Mouse (Mus musculus): Measurements from ENCODE around the gene Pbx2. TPM values are rescaled to one million over a fixed set of nuclear protein-coding genes. Genes with fewer than 3 reads are reported as not detected.
A peak's percentile ranks its signal among the peaks of the same experiment; 100 is the strongest.

Pbx2 gene
- polyA plus RNA-seq, 1 experiment from 2014 or later = 10.2 TPM

- Histone ChIP-seq H3K9ac (peak overlapping the region; percentile 92), H3K27me3 (replicated peaks) (no peaks in the 10 kb centered on the region), H3K4me3 (peak overlapping the region; percentile 80), H3K4me1 (peaks cover 56% of the 10 kb centered on the region), H3K36me3 (replicated peaks) (peaks cover 5% of the 10 kb centered on the region; the same call in 1 of the 2 replicates), H3K9me3 (no peaks in the 10 kb centered on the region), H3K27ac (peak overlapping the region; percentile 98), H3K4me2 (peak overlapping the region; percentile 90)
- under 1% methylated on average over 31 of the region's 32 CpGs for WGBS
- peak; percentile 18 for ATAC-seq (replicated peaks)
These were observed 1.8 kb downstream of the Pbx2 start for GRCm38 (mm10) chr17:34592581-34593549.

GRCm38 (mm10) chr17:34593752-34594525, 2.9 kb downstream of the Pbx2 start:
- Histone ChIP-seq H3K27me3 (replicated peaks) (no peaks in the 10 kb centered on the region), H3K4me3 (peak overlapping the region; percentile 80), H3K4me2 (peak overlapping the region; percentile 90), H3K4me1 (peaks cover 47% of the 10 kb centered on the region), H3K36me3 (replicated peaks) (peaks cover 5% of the 10 kb centered on the region; the same call in 1 of the 2 replicates), H3K27ac (peak overlapping the region; percentile 98), H3K9ac (peak overlapping the region; percentile 92), H3K9me3 (no peaks in the 10 kb centered on the region)
- no peak for ATAC-seq (replicated peaks)
- WGBS = 43% methylated on average over 33 of the region's 34 CpGs

GRCm38 (mm10) chr17:34596098-34596497, 5.0 kb downstream of the Pbx2 start:
- WGBS = 80% methylated on average over 8 of the region's 8 CpGs
- Histone ChIP-seq H3K27ac (no peak overlapping the region), H3K4me2 (no peak overlapping the region), H3K4me1 (peaks cover 31% of the 10 kb centered on the region), H3K4me3 (no peak overlapping the region), H3K9me3 (no peaks in the 10 kb centered on the region), H3K27me3 (replicated peaks) (no peaks in the 10 kb centered on the region), H3K36me3 (replicated peaks) (peaks cover 12% of the 10 kb centered on the region; the same call in 1 of the 2 replicates), H3K9ac (no peak overlapping the region)
- ATAC-seq (replicated peaks) = no peak

DNA sequence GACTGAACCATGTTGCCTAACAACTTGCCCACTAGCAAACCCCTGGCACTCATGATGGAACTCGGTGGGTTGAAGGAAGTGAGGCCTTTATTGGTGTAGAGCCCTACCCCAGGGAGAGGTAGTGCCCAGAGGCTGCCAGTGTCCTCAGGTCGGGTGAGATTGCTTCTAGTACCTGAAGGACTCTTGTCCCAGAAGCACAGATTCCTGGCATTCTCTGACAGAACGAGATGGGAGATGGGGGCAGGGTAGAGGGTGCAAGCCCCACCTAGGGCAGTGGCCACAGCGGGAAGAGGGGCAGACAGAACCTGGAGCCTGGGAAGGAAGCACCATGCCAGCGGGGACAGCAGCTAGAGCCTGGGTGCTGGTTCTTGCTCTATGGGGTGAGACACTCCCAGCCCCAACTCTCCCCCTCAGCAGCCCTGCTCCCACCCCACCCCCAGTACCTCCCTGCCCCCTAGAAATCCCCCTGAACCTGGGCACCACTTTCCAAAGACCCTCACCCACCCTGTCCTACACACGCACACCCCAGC, 6.6 kb downstream of the Pbx2 start, which contains the start of gene Ager:
TSS of gene Ager (plus strand) at position 297 of the 530 bp plus-strand sequence.
- Histone ChIP-seq H3K9me3 (no peaks in the 10 kb centered on the region), H3K36me3 (replicated peaks) (peaks cover 15% of the 10 kb centered on the region; the same call in 1 of the 2 replicates), H3K4me3 (no peak within 1 kb of the TSS), H3K4me2 (no peak within 1 kb of the TSS), H3K27me3 (replicated peaks) (no peaks in the 10 kb centered on the region), H3K9ac (no peak within 1 kb of the TSS), H3K4me1 (peaks cover 34% of the 10 kb centered on the region), H3K27ac (no peak within 1 kb of the TSS)
- WGBS = 24% methylated on average over 6 of the region's 6 CpGs
- ATAC-seq (replicated peaks) = no peak

DNA sequence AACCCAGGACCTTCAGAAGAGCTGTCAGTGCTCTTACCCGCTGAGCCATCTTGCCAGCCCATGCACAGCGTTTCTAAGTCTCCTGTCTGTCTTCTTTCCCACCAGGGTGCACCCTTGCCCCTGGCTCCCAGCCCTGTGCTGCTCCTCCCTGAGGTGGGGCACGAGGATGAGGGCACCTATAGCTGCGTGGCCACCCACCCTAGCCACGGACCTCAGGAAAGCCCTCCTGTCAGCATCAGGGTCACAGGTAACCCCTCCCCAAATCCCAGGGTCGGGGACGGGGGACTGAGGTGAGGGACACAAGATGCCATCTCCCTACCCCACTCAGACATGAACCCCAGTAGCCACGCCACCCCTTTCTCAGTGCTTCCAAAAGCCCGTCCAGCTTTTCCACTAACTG, 8.8 kb downstream of the Pbx2 start:
- Histone ChIP-seq H3K36me3 (replicated peaks) (peaks cover 15% of the 10 kb centered on the region; the same call in 1 of the 2 replicates), H3K4me2 (no peak overlapping the region), H3K4me3 (no peak overlapping the region), H3K9me3 (no peaks in the 10 kb centered on the region), H3K27me3 (replicated peaks) (no peaks in the 10 kb centered on the region), H3K4me1 (peaks cover 26% of the 10 kb centered on the region), H3K27ac (no peak overlapping the region), H3K9ac (no peak overlapping the region)
- no peak for ATAC-seq (replicated peaks)
- 77% methylated on average over 9 of the region's 9 CpGs for WGBS

DNA sequence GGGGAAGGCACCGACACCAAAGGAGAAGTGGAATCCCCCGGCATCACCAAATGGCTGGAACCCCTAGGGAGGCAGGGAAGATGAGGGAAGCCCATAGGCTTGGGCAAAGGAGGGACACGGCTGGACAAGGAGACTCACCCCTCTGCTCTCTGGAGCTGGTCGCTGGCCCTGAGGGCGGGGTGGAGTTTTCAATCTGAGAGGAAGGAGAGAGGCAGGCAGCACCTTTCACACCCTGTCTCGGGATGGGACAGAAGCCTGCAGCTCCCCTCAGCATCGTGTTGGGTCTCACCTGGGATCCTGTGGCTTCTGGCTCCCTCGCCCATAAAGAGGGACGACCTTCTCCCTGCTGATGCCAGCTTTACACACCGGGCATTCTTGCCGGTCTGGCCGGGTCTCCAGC, 10.7 kb downstream of the Pbx2 start:
- 90% methylated on average over 12 of the region's 12 CpGs for WGBS
- H3K4me3 ChIP-seq = peak overlapping the region; percentile 86; the same call in 1 of the 2 replicates

DNA sequence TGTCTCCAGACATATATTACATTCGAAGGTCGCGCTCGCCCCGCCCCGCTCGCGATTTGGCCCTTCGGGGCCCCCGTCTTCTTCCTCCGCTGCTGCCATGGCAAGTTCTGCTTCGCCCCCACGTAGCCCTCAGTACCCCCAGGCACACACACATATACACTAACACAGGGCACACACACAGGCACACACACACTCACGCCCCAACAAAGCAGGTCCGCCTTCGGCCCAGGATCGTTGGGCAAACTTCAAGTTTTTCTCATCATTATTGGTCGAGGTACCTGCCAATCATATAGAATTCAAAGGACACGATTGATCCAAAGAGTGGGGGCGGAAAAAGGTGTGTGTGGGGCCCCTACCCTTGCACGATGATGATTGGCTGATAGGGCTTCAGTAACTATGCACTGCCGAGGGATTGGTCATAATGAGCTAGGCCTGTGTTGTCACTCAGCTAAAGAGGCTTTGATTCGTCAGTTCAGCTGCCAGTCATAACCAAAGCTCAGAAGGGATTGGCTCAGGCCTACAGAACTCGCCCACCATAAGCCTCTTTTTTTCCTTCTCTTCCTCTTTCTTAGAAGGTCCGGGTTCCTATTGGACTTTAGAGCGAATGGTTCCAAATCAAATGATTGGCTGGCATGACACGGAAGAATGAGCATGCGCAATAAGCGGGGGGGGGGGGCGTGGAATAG, 12.5 kb downstream of the Pbx2 start, which contains the start of gene Rnf5:
TSS of gene Rnf5 (minus strand) at position 316 of the 686 bp plus-strand sequence.
- Histone ChIP-seq H3K4me3 (peak within 1 kb of the TSS; percentile 86), H3K4me2 (peak within 1 kb of the TSS; percentile 70), H3K9me3 (no peaks in the 10 kb centered on the region), H3K36me3 (replicated peaks) (peaks cover 11% of the 10 kb centered on the region; the same call in 1 of the 2 replicates), H3K9ac (peak within 1 kb of the TSS; percentile 94), H3K27me3 (replicated peaks) (no peaks in the 10 kb centered on the region), H3K4me1 (peaks cover 45% of the 10 kb centered on the region), H3K27ac (peak within 1 kb of the TSS; percentile 92)
- ATAC-seq (replicated peaks) = peak; percentile 95
- WGBS = 1% methylated on average over 30 of the region's 30 CpGs

More for the DNA sequence above, 10.7 kb downstream of the Pbx2 start:
- Histone ChIP-seq H3K9ac (peak overlapping the region; percentile 66; the same call in 1 of the 2 replicates), H3K36me3 (replicated peaks) (peaks cover 11% of the 10 kb centered on the region; the same call in 1 of the 2 replicates), H3K27me3 (replicated peaks) (no peaks in the 10 kb centered on the region), H3K4me1 (peaks cover 29% of the 10 kb centered on the region), H3K27ac (no peak overlapping the region), H3K9me3 (no peaks in the 10 kb centered on the region), H3K4me2 (peak overlapping the region; percentile 63)
- ATAC-seq (replicated peaks) = no peak

GRCm38 (mm10) chr17:34604061-34604508, 13.0 kb downstream of the Pbx2 start, which contains the start of gene Agpat1:
Agpat1 (plus strand) TSS chr17:34604262.
- WGBS = 0% methylated on average over 35 of the region's 35 CpGs

DNA sequence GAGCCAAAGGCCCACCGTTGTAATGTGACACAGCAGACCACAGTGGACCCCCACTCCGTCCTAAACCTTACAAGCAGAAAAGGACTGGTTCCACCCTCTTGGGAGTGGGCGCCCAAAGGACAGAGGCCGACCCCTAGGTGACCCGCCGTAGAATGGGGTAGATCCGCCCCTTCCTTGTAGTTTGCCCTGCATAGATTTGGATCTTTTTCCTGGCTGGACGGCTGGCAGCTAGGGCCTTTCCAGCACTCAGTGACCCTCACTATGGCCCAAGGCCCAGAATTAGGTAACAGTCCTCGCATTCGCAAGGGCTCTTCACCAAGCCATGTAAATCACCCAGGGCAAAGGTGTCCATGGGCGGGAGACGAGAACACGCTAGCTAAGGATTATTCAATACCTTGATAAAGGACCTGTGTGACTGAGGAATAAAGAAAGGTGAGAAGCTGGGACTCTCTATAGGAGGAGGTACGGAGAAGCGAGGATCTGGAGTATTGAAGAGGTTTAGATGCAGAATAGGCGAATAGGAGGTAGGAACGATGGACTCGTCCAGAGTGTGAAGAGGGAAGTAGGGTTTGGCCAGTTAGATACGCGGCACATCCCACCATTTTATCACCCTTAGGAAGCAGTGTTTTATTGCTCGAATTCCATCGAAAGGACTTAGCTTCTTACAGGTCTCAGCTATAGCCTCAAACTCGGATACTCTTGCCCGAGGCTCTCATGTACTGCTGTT, 13.6 kb downstream of the Pbx2 start:
- peak overlapping the region; percentile 92 for H3K27ac ChIP-seq
- WGBS = 17% methylated on average over 24 of the region's 24 CpGs
- H3K9me3 ChIP-seq = no peaks in the 10 kb centered on the region
- H3K4me3 ChIP-seq = peak overlapping the region; percentile 86
- no peak for ATAC-seq (replicated peaks)
- H3K9ac ChIP-seq = peak overlapping the region; percentile 94
- H3K27me3 ChIP-seq (replicated peaks) = no peaks in the 10 kb centered on the region
- H3K4me1 ChIP-seq = peaks cover 52% of the 10 kb centered on the region
- H3K36me3 ChIP-seq (replicated peaks) = peaks cover 11% of the 10 kb centered on the region; the same call in 1 of the 2 replicates
- H3K4me2 ChIP-seq = peak overlapping the region; percentile 70

More at GRCm38 (mm10) chr17:34604061-34604508, 13.0 kb downstream of the Pbx2 start, which contains the start of gene Agpat1:
- peaks cover 51% of the 10 kb centered on the region for H3K4me1 ChIP-seq
- H3K9ac ChIP-seq = peak within 1 kb of the TSS; percentile 94
- peaks cover 11% of the 10 kb centered on the region; the same call in 1 of the 2 replicates for H3K36me3 ChIP-seq (replicated peaks)
- H3K4me2 ChIP-seq = peak within 1 kb of the TSS; percentile 70
- no peaks in the 10 kb centered on the region for H3K9me3 ChIP-seq
- H3K4me3 ChIP-seq = peak within 1 kb of the TSS; percentile 86
- no peaks in the 10 kb centered on the region for H3K27me3 ChIP-seq (replicated peaks)
- ATAC-seq (replicated peaks) = peak; percentile 87
- H3K27ac ChIP-seq = peak within 1 kb of the TSS; percentile 92

- peak; percentile 50 for ATAC-seq (replicated peaks)
- H3K36me3 ChIP-seq (replicated peaks) = peaks cover 5% of the 10 kb centered on the region; the same call in 1 of the 2 replicates
- peak overlapping the region; percentile 92 for H3K27ac ChIP-seq
- peak overlapping the region; percentile 94 for H3K9ac ChIP-seq
- H3K4me1 ChIP-seq = peaks cover 52% of the 10 kb centered on the region
- WGBS = under 1% methylated on average over 23 of the region's 30 CpGs
- H3K27me3 ChIP-seq (replicated peaks) = no peaks in the 10 kb centered on the region
- no peaks in the 10 kb centered on the region for H3K9me3 ChIP-seq
- peak overlapping the region; percentile 70 for H3K4me2 ChIP-seq
- H3K4me3 ChIP-seq = peak overlapping the region; percentile 86
These were observed 14.5 kb downstream of the Pbx2 start for GRCm38 (mm10) chr17:34605609-34606008.
